Mouse (Mus musculus) right cerebral cortex, postnatal 36 days (tissue): Measurements from ENCODE around the gene Fam25c.
"Not testable (repeated sequence)": the region's sequence is repeated elsewhere in the genome, so short reads cannot be mapped to it uniquely, and the experiment has no call there.

Experiments
- DNase-seq, 2 experiments: peaks; one replicate each; pipeline ENCODE4 v3.0.0; 2022; ENCODE audit warnings: low spot score in 2 of 2, mixed read lengths in 1 of 2

The Fam25c gene

GRCm38 (mm10) chr14:34327618-34328017 lies 27.6 kb downstream of the Fam25c start:
- DNase-seq, result no peak

- no peak for DNase-seq
These were observed 28.6 kb downstream of the Fam25c start for GRCm38 (mm10) chr14:34326606-34327005.

GRCm38 (mm10) chr14:34323576-34324085 lies 31.6 kb downstream of the Fam25c start:
- no peak for DNase-seq

GRCm38 (mm10) chr14:34318113-34318512 lies 37.1 kb downstream of the Fam25c start:
- no peak for DNase-seq

GRCm38 (mm10) chr14:34317431-34317830 lies 37.8 kb downstream of the Fam25c start:
- DNase-seq, result no peak

GRCm38 (mm10) chr14:34316346-34316745 lies 38.9 kb downstream of the Fam25c start:
- no peak for DNase-seq

GRCm38 (mm10) chr14:34314796-34315195 lies 40.4 kb downstream of the Fam25c start:
- DNase-seq, result no peak

GRCm38 (mm10) chr14:34314383-34314782 lies 40.9 kb downstream of the Fam25c start:
- not testable (repeated sequence) for DNase-seq

GRCm38 (mm10) chr14:34313612-34314011 lies 41.6 kb downstream of the Fam25c start:
- DNase-seq, result no peak

GRCm38 (mm10) chr14:34312339-34313048 lies 42.7 kb downstream of the Fam25c start:
- DNase-seq, result no peak

- no peak for DNase-seq
These were observed 43.5 kb downstream of the Fam25c start for GRCm38 (mm10) chr14:34311691-34312090.

- peak; percentile 29 to 35 for DNase-seq
These were observed 44.1 kb downstream of the Fam25c start for GRCm38 (mm10) chr14:34311021-34311631.

- peak; percentile 89 to 90 for DNase-seq
These were observed 44.8 kb downstream of the Fam25c start, which contains the start of the genes Shld2 and Glud1 for GRCm38 (mm10) chr14:34310234-34310965. Gene Shld2 (minus strand): TSS chr14:34310493. Gene Glud1 (plus strand): TSS chr14:34310727.

- no peak for DNase-seq
These were observed 45.4 kb downstream of the Fam25c start for GRCm38 (mm10) chr14:34309907-34310233.

GRCm38 (mm10) chr14:34309266-34309665 lies 46.0 kb downstream of the Fam25c start:
- no peak for DNase-seq

- no peak for DNase-seq
These were observed 52.0 kb downstream of the Fam25c start for GRCm38 (mm10) chr14:34303265-34303680.

GRCm38 (mm10) chr14:34302681-34303242 lies 52.5 kb downstream of the Fam25c start:
- no peak for DNase-seq
